20 mouse cellular contexts compared by ENCODE assay signal in the genomic region with DNA sequence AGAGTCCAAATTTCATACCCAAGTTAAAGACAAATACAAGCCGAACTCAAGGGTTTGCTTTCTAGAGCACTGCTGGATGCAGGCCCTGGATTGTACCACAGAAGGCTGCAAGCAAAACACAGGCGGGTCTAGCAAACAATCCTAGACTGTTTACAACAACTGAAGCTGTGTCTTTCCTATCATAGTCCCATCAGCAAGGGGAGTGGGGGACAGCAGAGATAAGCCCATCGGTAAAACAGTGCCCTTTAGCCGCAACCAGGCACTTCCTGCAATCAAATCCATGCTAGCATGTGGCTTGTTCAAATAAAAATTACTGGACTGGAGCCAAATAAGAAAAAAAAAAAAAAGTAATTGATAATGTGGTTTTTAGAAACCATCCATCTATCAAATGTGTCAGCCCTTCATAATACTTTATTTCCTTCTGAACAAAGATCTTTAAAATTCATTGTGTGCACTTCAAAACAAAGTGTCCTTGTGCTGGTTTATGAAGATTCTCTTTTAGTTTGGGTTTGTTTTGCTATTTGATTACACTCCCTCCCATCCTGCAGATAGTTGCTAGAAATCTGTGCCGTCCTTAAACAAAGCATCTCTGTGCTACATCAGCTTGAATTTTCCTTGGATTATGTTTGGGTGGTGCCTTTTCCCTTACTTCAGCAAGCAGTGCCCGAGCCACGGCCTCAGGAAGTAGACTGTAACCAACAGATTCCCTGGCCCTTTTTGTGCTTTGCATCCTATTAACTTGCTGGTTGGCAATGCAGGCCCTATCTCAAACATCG. TPM values are rescaled to one million over a fixed set of nuclear protein-coding genes. Genes with fewer than 3 reads are reported as not detected.
DNase-seq lines count a peak whose midpoint lies in the region; ATAC-seq and TF ChIP-seq lines count a peak whose summit lies in the region.
"Had no signal": no experiment of that assay in that cellular context is flagged by ENCODE, and none has a peak within 500 bp of the region (broad histone marks: within the 10 kb centered on the region; RNA-seq: fewer than 3 reads in every experiment).

No protein-coding gene starts in this region.

- TF ChIP-seq CTCF in lung, postnatal 0 days (IDR thresholded peaks at IDR 0.05) = no peak

- DNase-seq in lung, adult 18-20 months = peak; percentile 29 to 63
- DNase-seq in lung, postnatal 14 days = no peak
- DNase-seq in lung, postnatal 0 days (ENCODE audit: low spot score) = peak; percentile 36
- peak; percentile 7 for DNase-seq in yolk sac, embryonic 10.5 days (ENCODE audit: low spot score)
- DNase-seq in testis, postnatal 10 days (ENCODE audit: low spot score) = no peak
- DNase-seq in urinary bladder, postnatal 4 days (ENCODE audit: low spot score in 2 of 2) = no peak
- DNase-seq: adrenal gland, adult 2 months; adrenal gland, postnatal 25 days; cerebellum, adult 18-20 months; cerebellum, adult 9-11 months; embryo, embryonic 11 days; gastrocnemius, postnatal 10 days; heart, adult 2 months had no signal

- ATAC-seq in intestine, embryonic 16.5 days = peak; percentile 66
- peak; percentile 74 for ATAC-seq in lung, postnatal 0 days
- ATAC-seq: forebrain, embryonic 15.5 days had no signal

- no peak overlapping the region for H3K9ac ChIP-seq in intestine, embryonic 16.5 days (ENCODE audit: low read depth, low read length)
- no peak overlapping the region for H3K9ac ChIP-seq in lung, postnatal 0 days (replicated peaks; ENCODE audit: low read depth)
- H3K9ac ChIP-seq: embryonic facial prominence, embryonic 15.5 days; forebrain, embryonic 15.5 days; heart, embryonic 15.5 days; hindbrain, embryonic 15.5 days had no signal

- H3K4me3 ChIP-seq in intestine, embryonic 16.5 days (ENCODE audit: low read length) = no peak overlapping the region
- no peak overlapping the region for H3K4me3 ChIP-seq in lung, postnatal 0 days (ENCODE audit: low read depth, low read length)
- H3K4me3 ChIP-seq: embryonic facial prominence, embryonic 15.5 days; erythroblast, embryonic 14.5 days; forebrain, embryonic 15.5 days; heart, adult 2 months; heart, embryonic 15.5 days; hindbrain, embryonic 15.5 days had no signal

- no peak overlapping the region for H3K27ac ChIP-seq in intestine, embryonic 16.5 days (ENCODE audit: low read length)
- H3K27ac ChIP-seq in lung, postnatal 0 days (ENCODE audit: low read length) = no peak overlapping the region
- H3K27ac ChIP-seq: embryonic facial prominence, embryonic 15.5 days; forebrain, embryonic 15.5 days; heart, adult 2 months; heart, embryonic 15.5 days; hindbrain, embryonic 15.5 days had no signal

- peaks cover 4% of the 10 kb centered on the region; the same call in 1 of the 2 replicates for H3K4me1 ChIP-seq in intestine, embryonic 16.5 days (ENCODE audit: control insufficient read depth, insufficient read depth, low read length)
- H3K4me1 ChIP-seq in lung, postnatal 0 days (ENCODE audit: insufficient read depth, low read depth, low read length) = no peaks in the 10 kb centered on the region
- H3K4me1 ChIP-seq: embryonic facial prominence, embryonic 15.5 days; forebrain, embryonic 15.5 days; heart, embryonic 15.5 days; hindbrain, embryonic 15.5 days had no signal

- 47% methylated on average over 8 of the region's 8 CpGs for WGBS in intestine, embryonic 16.5 days
- WGBS in lung, postnatal 0 days = 47% methylated on average over 8 of the region's 8 CpGs

- TF ChIP-seq EP300 in lung, postnatal 0 days (IDR thresholded peaks at IDR 0.05) = peak; percentile 67

- no peaks in the 10 kb centered on the region for H3K9me3 ChIP-seq in intestine, embryonic 16.5 days (ENCODE audit: control insufficient read depth, low read length)
- no peaks in the 10 kb centered on the region for H3K9me3 ChIP-seq in lung, postnatal 0 days (ENCODE audit: low read length)
- H3K9me3 ChIP-seq: embryonic facial prominence, embryonic 15.5 days; forebrain, embryonic 15.5 days; heart, embryonic 15.5 days; hindbrain, embryonic 15.5 days had no signal

- no peak overlapping the region for H3K4me2 ChIP-seq in intestine, embryonic 16.5 days (ENCODE audit: low read depth, low read length)
- no peak overlapping the region for H3K4me2 ChIP-seq in lung, postnatal 0 days (replicated peaks; ENCODE audit: low read depth, low read length)
- H3K4me2 ChIP-seq: embryonic facial prominence, embryonic 15.5 days; forebrain, embryonic 15.5 days; heart, embryonic 11.5 days; heart, embryonic 15.5 days; hindbrain, embryonic 15.5 days had no signal

- H3K36me3 ChIP-seq in intestine, embryonic 16.5 days (ENCODE audit: control insufficient read depth, insufficient read depth, low read length) = no peaks in the 10 kb centered on the region
- H3K36me3 ChIP-seq in lung, postnatal 0 days (ENCODE audit: insufficient read depth, low read length) = no peaks in the 10 kb centered on the region
- H3K36me3 ChIP-seq: embryonic facial prominence, embryonic 15.5 days; forebrain, embryonic 15.5 days; heart, embryonic 15.5 days; hindbrain, embryonic 15.5 days had no signal

- no peaks in the 10 kb centered on the region for H3K27me3 ChIP-seq in intestine, embryonic 16.5 days (replicated peaks; ENCODE audit: control insufficient read depth, insufficient read depth, low read length)
- H3K27me3 ChIP-seq in lung, postnatal 0 days (replicated peaks; ENCODE audit: insufficient read depth, low read length) = no peaks in the 10 kb centered on the region
- H3K27me3 ChIP-seq: embryonic facial prominence, embryonic 15.5 days; forebrain, embryonic 15.5 days; heart, embryonic 15.5 days had no signal

RNA-seq across cellular contexts. Expression of a gene that starts 12.9 kb away (rescaled TPM):
- 11.5 and 13.1 TPM in 2 replicates for polyA plus RNA-seq in intestine, embryonic 16.5 days (2015; fragmentation: Nextera tagmentation; extraction: Ambion mirVana)
- polyA plus RNA-seq in lung, postnatal 0 days (2015; fragmentation: Nextera tagmentation; extraction: Ambion mirVana) = 12.1 and 12.9 TPM in 2 replicates

Comparison
In these comparisons a context has a peak if more than half of its experiments do, and no peak if none do; other contexts are left out.
1. DNase-seq: peak in lung, adult 18-20 months (2 of 2), lung, postnatal 0 days (single experiment) and yolk sac, embryonic 10.5 days (single experiment); none in lung, postnatal 14 days (single experiment), testis, postnatal 10 days (single experiment) and urinary bladder, postnatal 4 days (0 of 2).